Mouse (Mus musculus) layer of hippocampus, adult 9-11 months (tissue): Measurements from ENCODE around the gene Tet2.

Experiments used
- DNase-seq: peaks from one replicate; pipeline ENCODE4 v3.0.0; 2022

Gene Tet2

GRCm38 (mm10) chr3:133429394-133430173 lies 115.4 kb downstream of the Tet2 start:
- DNase-seq = no peak

- no peak for DNase-seq
Measured at GRCm38 (mm10) chr3:133428003-133428402, 116.9 kb downstream of the Tet2 start.

GRCm38 (mm10) chr3:133423073-133423472 lies 121.9 kb downstream of the Tet2 start:
- DNase-seq = no peak

GRCm38 (mm10) chr3:133414747-133415146 lies 130.2 kb downstream of the Tet2 start:
- DNase-seq = no peak
